Mouse (Mus musculus): ENCODE results near the gene 9230104L09Rik.
A peak's percentile ranks its signal among the peaks of the same experiment; 100 is the strongest.

9230104L09Rik gene

DNA sequence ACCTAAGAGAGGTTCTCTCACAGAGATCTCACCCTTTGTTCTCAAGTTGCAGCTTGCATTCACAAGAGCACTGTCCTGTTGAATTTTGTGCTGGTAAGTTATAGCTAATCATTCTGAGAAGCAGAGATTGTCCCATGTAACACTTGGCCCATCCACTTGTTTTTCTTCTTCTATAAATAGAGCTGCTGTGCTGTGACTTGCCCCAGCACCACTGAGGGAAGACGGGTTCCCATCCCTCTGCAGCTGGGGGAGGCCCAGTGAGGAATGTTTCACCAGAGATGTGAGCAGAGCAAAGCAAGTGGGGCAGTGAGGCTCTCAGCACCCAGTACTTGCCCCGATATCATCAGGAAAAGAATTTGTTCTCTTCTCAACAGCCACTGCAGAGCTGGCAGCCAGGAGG is at the start of gene 9230104L09Rik:
9230104L09Rik (minus strand) TSS at position 73 of the 400 bp plus-strand sequence.
- DNase-seq = no peak

DNA sequence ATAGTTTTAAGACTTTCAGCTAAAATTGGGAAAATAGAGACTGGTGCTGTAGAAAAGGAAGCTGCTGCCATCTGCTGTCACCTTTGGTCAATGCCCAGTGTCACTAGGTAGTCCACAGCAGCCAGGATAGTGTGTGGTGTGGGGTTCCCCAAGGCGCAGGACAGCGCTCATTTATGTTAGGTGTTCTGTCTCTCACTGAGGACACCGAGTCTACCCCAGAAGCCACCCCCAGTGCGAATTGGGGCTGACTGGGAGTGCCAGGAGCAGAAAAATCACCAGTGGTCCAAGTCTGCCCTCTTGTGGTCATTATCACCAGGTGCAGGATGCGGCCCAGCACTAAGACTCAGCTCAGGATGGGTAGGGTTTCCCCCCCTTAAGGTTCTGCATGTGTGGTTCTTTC is 37.4 kb upstream of the 9230104L09Rik start:
- peak; percentile 42 for DNase-seq

DNA sequence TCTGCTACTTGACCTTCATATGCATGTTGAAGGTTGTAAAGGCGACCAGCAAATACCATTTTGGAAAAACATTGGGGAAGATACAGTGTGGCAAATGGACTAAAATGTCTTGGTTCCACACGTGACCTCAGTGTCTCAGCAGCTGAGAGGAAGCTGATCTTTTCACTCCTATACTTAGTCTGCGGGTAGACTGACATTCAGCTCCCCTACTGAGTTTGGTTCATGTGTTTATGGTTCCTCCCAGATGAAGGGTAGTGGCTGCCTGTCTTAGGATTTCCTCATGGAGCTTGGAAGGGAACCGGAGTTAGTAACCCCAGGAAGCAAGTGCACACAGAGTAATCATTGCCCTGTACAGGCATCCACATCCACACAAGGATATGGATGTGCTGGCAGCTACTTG is 35.5 kb upstream of the 9230104L09Rik start:
- no peak for DNase-seq

DNA sequence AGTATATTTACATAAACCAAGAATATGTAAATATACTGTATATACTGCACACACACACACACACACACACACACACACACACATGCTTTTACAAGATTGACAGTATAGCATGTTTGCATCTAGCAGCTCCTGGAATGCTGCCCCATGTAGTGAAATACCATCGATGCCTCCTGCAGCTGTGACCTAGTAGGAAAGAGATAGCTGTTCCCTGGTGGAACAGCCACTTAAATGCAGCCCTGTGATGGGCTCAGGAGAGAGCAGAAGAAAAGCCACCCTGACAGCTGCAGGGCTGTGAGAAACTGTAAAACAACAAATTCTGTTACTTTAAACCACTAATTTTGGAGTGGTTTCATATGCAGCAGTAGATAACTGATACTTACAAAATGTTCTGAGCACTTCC is 31.4 kb upstream of the 9230104L09Rik start:
- DNase-seq = no peak

DNA sequence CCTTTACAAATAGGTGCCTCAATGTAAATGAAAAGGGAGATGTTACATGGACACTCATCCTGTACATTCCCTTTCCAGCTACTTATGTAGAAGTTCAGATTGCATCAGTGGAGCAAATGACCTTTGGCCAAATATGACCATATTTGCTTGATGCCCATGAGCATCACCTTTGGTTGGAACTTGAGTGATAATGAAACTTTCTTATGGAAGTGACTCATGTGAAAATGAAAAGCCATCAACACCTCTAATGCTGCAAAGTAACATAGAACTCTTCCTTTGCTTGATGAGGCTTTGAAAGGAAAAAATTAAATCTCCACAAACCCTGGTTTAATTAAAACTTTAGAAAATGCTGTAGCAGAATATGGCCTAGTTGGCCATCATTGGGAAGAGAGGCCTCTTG is 28.3 kb upstream of the 9230104L09Rik start:
- DNase-seq = no peak

DNA sequence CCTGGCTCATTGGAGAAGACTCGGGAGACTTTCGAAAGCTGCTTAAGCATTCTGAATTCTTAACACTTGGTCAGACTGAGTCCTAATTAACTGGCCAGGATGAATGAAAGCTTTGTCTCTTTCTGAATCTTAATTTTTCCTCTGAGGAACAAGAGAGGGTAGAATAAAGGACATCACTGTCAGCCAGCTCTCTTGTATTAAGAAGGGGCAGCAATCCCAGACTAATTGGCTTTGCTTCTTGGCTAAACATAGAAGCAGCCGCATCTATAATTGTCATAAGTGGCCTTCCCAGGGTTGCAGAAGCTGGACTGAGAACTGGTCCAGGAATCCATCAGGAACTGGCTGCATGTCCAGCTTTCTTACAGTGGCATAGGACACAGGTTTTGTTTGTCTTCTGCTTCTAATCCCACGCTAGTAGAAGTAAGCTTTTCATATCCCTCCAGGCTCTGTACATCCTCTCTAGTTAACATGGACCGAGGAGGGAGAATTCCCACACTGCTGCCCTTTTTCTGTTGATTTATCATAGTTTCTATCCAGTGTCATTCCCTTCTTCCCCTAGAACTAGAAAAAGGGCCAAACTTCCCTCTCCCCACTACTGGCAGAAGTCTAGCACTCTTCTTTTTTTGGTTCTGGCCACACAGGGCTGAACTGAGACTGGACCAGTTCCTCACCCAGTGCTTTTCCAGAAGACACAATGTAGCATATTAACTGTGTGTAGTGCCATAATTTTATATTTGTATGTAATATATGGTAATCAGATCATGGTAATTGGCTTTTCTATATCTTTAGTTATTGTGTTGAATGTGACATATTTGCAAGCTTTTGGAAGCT is 25.4 kb upstream of the 9230104L09Rik start:
- no peak for DNase-seq

DNA sequence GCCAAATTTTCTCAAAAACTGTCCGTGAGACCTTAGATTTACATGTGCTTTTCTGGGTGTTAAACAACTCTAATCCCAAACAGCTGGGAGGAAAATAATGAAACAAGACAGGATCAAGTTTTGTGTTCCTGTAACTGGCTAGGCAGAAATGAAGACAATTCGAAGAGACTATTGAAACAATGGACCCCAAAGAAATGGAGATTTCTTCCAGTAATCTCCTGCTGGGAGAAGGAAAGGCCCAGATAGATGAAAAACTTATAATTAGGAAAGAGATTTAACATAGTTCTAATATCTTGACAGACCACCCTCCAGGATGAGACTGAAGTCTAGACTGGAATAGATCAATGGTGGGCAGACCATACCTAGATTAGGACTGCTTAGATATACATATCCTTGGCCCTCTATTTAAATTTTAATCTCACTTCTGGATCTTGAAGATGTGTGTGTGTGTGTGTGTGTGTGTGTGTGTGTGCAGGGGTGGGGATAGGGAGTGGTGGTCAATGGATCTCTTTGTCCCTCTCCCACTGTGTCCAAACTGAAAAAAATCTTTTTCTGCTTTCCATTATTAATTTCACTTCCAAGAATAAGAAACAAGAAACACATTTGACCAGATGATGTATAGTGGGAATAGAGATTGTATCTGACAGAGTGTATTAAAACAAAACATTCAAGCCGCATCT is 24.6 kb upstream of the 9230104L09Rik start:
- no peak for DNase-seq

DNA sequence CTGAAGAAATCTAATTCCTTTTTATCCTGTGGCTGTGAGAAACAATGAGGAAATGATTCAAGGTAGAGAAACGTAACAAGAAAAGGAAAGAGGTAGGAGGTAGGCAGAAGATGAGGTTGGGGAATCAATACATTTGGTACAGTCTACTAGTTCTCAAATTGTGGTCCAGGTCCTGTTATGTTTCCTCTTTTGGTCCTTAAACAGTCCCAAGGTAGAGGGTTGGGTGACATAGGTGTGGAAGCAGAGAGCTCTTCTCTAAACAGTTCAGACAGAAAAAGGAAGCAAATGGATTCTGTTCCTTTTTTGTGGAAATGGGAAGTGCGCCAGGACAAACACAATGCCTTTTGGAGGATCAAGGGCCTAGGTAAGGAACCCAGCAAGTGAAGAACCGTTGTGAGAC is 24.0 kb upstream of the 9230104L09Rik start:
- no peak for DNase-seq

DNA sequence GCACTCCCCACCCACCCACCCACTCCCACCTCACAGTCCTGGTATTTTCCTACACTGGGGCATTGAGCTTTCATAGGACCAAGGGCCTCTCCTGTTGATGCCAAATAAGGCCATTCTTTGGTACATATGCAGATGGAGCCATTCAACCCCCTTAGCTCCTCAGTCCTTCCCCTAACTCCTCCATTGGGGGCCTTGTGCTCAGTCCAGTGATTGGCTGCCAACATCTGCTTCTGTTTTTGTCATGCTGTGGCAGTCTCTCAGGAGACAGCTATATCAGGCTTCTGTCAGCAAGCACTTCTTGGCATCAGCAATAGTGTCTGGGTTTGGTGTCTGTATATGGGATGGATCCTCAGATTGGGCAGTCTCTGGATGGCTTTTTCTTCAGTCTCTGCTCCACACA is 19.9 kb upstream of the 9230104L09Rik start:
- no peak for DNase-seq

DNA sequence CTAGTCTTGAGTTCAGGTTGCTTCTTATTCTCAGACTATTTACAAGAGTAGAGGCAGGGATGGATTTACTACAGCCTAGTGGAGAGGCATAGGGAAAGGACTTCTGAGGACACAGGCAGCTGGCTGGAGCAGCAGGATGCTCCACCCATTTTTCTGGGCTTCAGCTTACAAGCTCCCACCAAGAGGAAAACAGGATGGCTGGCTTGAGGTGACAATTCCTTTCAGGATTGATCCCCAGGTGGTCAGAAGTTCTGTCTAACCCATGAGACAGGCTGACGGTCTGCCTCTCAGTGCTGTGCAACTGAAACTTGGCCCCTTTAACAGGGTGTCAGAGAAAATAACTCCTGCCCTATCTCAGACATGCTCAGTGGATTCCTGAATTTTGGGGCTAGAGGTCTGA is 14.4 kb upstream of the 9230104L09Rik start:
- no peak for DNase-seq

DNA sequence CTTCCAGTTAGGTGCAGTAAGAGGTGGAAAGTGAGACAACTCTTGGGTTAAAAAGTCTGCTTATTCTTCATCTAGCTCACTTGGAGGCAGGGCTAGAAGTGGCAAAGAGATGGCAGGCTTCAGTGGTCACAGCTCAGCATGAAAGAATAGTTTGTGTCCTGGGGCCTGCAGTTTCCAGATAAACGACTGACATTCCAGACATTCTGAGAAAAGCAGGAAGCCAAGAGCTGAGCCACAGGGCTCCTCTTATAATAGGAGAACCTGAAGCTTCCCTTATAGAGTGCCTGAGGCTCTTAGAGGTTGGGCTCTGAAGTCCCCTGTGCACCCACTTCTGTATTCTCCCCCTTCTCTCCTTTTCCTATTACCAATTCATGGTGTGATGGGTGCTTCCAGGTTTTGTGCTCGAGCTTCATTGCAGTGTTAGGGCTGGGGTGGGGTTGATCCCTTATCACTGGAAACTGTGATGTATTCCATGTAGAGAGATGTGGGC is 13.8 kb upstream of the 9230104L09Rik start:
- no peak for DNase-seq

DNA sequence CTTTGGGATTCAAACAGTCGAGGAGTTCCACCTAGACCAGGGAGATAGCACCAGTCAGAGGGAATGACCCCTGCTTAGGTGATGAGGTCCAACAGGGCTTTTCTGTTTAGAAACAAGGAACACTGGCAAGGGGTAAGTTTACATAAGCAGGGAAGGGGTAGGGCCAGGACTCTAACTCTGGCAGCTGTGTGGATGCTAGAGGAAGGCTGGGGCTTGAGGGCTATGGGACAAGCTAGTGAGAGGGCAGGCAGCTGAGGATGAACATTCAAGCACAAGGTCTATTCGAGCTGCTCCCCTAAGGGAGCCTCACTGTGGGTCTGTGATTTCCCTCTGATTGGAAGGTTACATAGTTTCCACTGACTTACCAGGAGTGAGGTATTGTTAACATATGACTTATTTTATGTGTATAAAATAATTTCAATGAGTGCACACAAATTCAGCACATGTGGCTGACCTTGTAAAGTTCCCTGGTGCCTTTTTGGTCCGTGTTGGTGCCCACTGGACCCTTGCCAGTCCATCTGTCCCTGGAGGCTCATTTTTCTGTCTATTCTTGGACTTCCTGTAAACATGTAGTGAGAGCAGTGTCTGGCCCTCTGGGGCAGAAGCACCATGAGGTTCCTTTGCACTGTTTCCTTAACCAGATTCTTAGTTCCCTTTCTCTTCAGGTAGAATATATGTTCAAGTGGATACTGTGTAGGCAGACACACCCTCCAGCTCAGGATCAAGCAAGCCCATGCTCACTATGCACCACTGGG is 12.4 kb upstream of the 9230104L09Rik start:
- DNase-seq = no peak

DNA sequence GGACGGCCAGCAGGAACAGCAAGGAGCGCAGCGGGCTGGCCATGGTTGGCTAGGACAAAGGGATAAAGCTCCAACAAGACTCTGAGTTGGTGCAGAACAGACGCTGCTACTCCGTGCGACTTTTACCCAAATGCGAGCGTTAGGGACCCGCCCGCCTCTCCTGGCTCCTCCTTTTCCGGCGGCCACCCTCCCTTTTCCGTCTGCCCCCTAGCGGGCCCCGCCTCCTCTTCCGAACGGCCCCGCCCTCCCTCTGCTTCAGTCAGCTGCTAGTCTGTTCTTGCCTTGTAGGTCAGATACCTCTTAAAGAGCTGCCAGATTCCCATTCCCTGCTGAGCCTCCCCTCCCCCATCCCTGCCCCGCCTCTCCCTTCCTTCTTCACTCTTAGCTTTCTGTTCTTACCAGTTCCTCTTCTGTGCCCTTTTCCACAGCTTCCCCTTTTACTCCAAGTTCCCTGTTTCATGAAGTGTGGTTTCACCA is 10.5 kb upstream of the 9230104L09Rik start, which contains the start of gene Cst3:
Cst3 (minus strand) TSS at position 358 of the 477 bp plus-strand sequence.
- DNase-seq = peak; percentile 93

DNA sequence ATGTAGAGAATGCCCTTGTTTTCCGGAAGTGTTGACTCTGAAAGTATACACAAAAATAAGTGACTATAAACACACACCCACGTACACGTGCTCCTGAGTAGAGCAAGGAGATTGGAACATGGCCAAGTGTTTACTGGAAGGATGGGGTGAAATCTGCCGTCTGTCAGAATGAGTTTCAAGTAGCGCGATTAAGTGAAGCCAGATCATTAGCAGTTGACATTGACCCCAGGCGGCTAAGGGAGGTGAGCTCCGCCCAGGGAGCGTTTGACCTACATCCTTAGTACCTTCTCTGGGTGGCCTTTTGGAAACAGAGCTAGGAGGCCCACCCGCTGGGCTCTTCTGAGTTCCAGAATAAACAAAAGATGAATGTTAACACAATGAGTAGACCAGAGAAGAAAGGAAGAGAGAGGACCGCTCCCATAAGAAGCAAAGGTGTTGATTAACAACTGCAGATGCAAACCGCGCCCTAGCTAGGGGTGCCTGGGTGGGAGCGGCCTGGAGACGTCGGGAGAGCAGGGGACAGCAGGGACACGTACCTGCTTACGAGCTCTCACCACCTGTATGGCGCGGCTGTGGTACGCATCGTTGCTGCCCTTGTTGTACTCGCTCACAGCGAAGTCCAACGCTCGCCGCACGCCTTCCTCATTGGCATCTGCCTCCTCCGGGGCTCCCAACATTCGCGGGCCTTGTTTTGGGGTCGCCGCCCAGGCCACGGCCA is 9.9 kb upstream of the 9230104L09Rik start:
- no peak for DNase-seq

DNA sequence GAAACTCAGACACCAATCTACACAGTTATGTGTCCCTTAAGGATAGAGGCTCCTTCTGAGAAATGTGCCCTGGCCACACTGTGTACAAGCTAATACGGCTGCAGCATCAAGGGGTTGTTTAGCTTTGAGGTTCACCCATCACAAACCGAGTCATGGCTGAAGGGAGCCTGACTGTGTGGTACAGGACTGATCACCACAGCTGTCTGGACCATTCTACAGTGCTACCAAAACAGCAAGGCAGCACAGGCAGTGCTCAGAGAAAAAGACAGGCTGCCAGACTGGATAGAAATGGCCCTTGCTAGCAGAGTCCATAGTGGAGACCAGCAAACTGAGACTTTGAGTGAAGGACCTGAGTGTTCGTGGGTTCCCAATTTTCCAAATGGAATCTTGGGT is 9.4 kb upstream of the 9230104L09Rik start:
- DNase-seq = no peak

DNA sequence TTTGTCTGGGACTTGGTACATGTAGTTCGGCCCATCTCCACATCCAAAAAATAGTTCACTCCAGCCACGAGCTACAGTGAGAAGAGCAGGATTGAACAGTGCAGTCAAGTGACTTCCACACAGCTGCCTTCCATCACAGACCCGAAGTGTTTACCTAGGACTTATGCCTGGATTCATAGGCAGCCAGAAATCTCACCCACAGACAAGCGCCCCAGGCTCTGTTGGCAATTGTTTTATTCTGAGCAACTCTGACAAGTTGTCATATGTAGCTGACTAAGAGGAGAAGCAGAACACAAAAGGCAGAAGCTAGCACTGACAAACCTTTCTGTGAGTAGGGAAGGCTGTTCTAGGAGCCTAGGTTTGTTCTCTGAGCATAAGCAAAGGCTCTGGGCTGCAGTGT is 8.0 kb upstream of the 9230104L09Rik start:
- no peak for DNase-seq

DNA sequence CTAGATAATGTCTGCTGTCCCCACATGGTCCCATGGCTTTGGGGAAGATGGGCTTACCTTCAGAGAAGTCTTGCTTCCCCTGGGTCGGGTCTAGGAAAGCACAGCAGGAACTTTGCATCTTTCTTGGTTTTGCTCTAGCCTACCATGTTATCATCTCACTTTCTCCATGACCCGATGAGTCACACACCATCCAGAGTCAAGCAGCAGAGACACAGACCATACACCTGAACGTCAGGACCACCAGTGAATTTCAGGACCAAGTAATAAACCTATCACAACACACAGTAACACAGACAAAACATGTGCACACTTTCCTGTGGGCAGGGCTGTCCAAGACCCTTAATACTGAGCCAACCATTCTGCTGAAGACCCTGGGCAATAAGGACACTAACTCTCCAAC is 5.7 kb upstream of the 9230104L09Rik start:
- no peak for DNase-seq

DNA sequence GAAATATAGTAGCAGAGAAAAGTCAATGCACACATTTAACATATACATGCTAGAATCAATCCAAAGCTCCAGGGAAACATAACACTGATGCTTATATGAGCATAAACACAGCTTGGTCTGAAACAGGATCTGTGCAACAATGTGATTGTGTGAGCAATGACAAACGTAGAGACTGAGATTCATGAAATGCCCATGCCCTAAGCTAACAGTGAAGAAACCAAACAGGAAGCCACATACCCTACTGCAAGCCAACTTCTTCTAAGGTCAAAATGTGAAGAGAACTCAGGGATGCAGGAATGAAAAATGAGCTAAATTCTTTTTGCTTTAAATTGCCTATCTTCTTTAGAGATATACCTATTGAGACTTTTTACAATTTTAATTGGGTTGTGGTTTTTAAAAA is 4.1 kb upstream of the 9230104L09Rik start:
- no peak for DNase-seq

DNA sequence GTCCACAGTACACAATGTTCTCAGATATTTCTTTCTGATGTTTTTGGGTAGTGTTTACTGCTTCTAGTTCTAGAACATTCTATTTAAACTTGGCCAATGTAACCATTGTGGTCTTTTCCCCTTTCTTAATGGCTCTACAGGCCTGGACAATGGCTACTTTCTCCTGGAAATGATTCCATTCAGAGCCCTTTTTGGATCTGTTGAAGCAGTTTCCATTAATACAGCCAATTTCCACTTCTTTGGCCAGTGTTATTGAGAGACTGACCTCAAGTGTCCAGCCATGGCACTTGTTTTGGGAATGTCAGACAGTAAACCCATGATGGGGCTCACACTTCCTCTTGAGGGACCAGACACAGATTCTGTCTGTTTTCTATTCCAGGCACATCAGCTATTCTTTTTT is 3.1 kb downstream of the 9230104L09Rik start:
- DNase-seq = no peak

DNA sequence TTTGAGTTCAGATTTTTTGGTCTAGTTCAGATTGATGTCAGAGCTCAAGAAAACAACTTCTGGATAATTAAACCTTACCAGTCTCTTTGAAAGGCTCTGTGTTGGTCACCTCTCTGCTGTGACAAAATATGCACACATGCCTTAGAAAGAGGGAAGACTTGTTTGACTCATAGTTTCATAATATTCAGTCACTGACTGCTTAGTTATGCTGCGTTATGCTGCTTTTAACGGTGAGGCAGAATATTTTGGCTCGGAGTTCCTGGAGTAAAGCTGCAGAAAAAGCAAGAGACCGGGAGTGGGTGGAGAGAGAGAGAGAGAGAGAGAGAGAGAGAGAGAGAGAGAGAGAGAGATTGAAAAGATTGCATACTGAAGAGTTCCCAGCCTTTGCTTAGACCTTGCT is 3.8 kb downstream of the 9230104L09Rik start:
- no peak for DNase-seq

DNA sequence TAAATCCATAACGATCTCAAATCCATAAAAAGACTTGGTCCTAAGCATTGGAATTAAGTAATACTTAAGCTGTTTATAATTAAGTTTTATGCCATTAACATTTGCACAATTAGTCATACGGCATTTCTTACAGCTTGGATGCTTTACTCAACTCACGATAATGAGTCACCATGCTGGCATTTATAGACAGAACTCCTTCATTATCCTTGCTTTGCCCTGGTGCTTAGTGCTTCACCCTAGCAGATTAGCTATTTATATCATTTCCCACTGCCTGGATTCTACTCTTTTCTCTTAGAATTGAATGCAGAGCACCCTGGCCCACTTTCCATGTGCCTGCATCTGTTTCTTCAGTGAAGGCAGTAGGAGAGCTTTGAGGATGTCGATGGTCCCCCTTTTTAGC is 7.3 kb downstream of the 9230104L09Rik start:
- no peak for DNase-seq

DNA sequence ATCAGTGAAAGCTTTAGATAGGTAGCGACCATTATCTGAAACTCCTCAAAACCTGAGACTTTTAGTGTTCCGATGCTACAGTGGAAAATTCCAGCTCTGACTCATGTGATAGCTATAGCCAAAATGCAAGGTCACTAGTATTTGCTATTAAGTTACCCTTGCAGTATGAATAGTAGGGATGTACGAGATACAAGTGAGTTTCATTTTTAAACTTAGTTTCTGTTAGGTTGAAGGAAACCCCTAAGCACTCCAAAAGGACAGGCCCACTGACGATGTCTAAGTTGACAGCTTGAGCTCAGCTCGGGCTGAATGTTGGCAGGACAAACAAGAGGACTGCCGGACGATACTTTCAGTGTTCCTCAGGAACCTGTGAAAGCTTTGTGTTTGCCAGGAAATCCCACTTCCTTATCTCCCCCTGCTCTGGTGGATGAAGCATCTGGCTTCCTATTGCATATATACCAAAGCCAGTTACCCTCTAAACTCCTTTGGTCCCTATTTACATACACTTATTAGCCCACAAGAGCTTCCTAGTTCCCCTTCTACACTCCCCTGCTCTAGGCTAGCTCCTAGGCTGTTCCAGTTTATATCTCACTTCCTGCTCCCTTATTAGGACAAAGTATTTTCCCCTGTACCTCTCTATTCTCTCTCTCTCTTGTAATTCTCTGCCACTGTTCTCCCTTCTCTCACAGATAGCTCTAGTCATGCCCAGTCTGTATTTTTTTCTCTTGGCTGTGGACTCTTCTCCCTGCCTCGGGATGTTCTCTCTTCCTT is 8.0 kb downstream of the 9230104L09Rik start:
- no peak for DNase-seq
